In the genomic region with DNA sequence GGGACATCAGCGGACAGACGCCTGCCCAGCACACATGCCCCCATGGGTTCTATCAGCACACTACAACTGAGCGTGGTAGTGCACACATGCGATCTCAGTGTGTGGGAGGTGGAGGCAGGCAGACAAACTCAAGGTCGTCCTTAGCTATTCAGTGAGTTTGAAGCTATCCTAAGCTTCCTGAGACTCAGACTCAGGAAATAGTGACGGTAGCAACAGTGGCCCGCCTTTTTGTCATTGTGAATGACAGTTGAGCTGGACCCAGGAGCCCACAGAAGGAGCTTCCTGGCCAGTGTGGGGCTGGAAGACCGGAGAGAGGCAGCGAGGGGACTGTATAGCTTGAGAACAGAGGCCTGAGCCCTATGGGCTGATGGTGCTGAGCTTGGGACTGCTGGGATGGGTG, we compare ENCODE assay signal across 19 mouse cellular contexts. TPM values are rescaled to one million over a fixed set of nuclear protein-coding genes. Genes with fewer than 3 reads are reported as not detected.
DNase-seq lines count a peak whose midpoint lies in the region; ATAC-seq lines count a peak whose summit lies in the region.
"Had no signal": no experiment of that assay in that cellular context is flagged by ENCODE, and none has a peak within 500 bp of the region (broad histone marks: within the 10 kb centered on the region; RNA-seq: fewer than 3 reads in every experiment).

No protein-coding gene starts in this region.

- H3K36me3 ChIP-seq in heart, embryonic 11.5 days (ENCODE audit: control insufficient read depth, insufficient read depth, low read length), result no peaks in the 10 kb centered on the region
- no peaks in the 10 kb centered on the region for H3K36me3 ChIP-seq in heart, embryonic 12.5 days
- no peaks in the 10 kb centered on the region; the same call in 1 of the 2 replicates for H3K36me3 ChIP-seq in midbrain, embryonic 10.5 days
- H3K36me3 ChIP-seq in midbrain, embryonic 15.5 days (replicated peaks), result peaks cover 26% of the 10 kb centered on the region; the same call in 1 of the 2 replicates
- H3K36me3 ChIP-seq: embryonic facial prominence, embryonic 15.5 days; G1E; heart, embryonic 10.5 days; hindbrain, embryonic 10.5 days had no signal

- WGBS in heart, embryonic 11.5 days (ENCODE audit: insufficient replicate concordance), result 75% methylated on average over 9 of the region's 9 CpGs
- WGBS in heart, embryonic 12.5 days, result 79% methylated on average over 9 of the region's 9 CpGs
- 86% methylated on average over 9 of the region's 9 CpGs for WGBS in midbrain, embryonic 10.5 days
- 87% methylated on average over 9 of the region's 9 CpGs for WGBS in midbrain, embryonic 15.5 days

- no peak for DNase-seq in midbrain, embryonic 10.5 days (ENCODE audit: low spot score)
- peak; percentile 52 for DNase-seq in lung, postnatal 36 days
- no peak for DNase-seq in frontal cortex, postnatal 36 days (ENCODE audit: low spot score in 2 of 2)
- DNase-seq: adrenal gland, postnatal 14 days; cerebellum, adult 11-12 months; cerebellum, adult 9-11 months; cerebellum, postnatal 36 days; gastrocnemius, postnatal 10 days; heart, adult 18-20 months had no signal

- H3K4me2 ChIP-seq in heart, embryonic 11.5 days, result no peak overlapping the region
- no peak overlapping the region for H3K4me2 ChIP-seq in heart, embryonic 12.5 days
- no peak overlapping the region for H3K4me2 ChIP-seq in midbrain, embryonic 15.5 days
- H3K4me2 ChIP-seq: embryonic facial prominence, embryonic 15.5 days; forebrain, embryonic 15.5 days; hindbrain, embryonic 14.5 days had no signal

- H3K9me3 ChIP-seq in heart, embryonic 11.5 days (replicated peaks; ENCODE audit: control insufficient read depth, low read length), result no peaks in the 10 kb centered on the region
- H3K9me3 ChIP-seq in heart, embryonic 12.5 days (replicated peaks), result no peaks in the 10 kb centered on the region
- no peaks in the 10 kb centered on the region for H3K9me3 ChIP-seq in midbrain, embryonic 10.5 days (replicated peaks)
- H3K9me3 ChIP-seq in midbrain, embryonic 15.5 days, result no peaks in the 10 kb centered on the region
- H3K9me3 ChIP-seq: embryonic facial prominence, embryonic 15.5 days; forebrain, embryonic 15.5 days; G1E; heart, embryonic 10.5 days; hindbrain, embryonic 10.5 days had no signal

- H3K27ac ChIP-seq in heart, embryonic 11.5 days (ENCODE audit: low read depth, low read length), result no peak overlapping the region
- H3K27ac ChIP-seq in heart, embryonic 12.5 days (ENCODE audit: poor library complexity, severe bottlenecking), result no peak overlapping the region
- 0 out of 2 replicates have a peak overlapping the region, but pooled peaks have one; percentile 49 for H3K27ac ChIP-seq in midbrain, embryonic 10.5 days (replicated peaks)
- H3K27ac ChIP-seq in midbrain, embryonic 15.5 days, result no peak overlapping the region
- H3K27ac ChIP-seq: embryonic facial prominence, embryonic 15.5 days; forebrain, embryonic 15.5 days; heart, embryonic 10.5 days; hindbrain, embryonic 10.5 days; hindbrain, embryonic 14.5 days had no signal

- ATAC-seq in heart, embryonic 11.5 days (replicated peaks; ENCODE audit: insufficient number of reproducible peaks, low FRiP score, low TSS enrichment), result peak; percentile 56; the same call in 1 of the 2 replicates
- no peak for ATAC-seq in heart, embryonic 12.5 days (ENCODE audit: insufficient number of reproducible peaks, low FRiP score)
- no peak for ATAC-seq in midbrain, embryonic 15.5 days (replicated peaks)
- ATAC-seq: forebrain, embryonic 15.5 days had no signal

- no peak overlapping the region for H3K4me3 ChIP-seq in heart, embryonic 11.5 days (ENCODE audit: low read depth, low read length)
- no peak overlapping the region for H3K4me3 ChIP-seq in heart, embryonic 12.5 days
- no peak overlapping the region for H3K4me3 ChIP-seq in midbrain, embryonic 10.5 days
- H3K4me3 ChIP-seq in midbrain, embryonic 15.5 days, result no peak overlapping the region
- H3K4me3 ChIP-seq: embryonic facial prominence, embryonic 15.5 days; erythroblast, embryonic 14.5 days; forebrain, embryonic 15.5 days; heart, embryonic 10.5 days; hindbrain, embryonic 10.5 days had no signal

- no peak overlapping the region for H3K9ac ChIP-seq in heart, embryonic 11.5 days (ENCODE audit: low read depth, low read length)
- no peak overlapping the region for H3K9ac ChIP-seq in heart, embryonic 12.5 days
- H3K9ac ChIP-seq in midbrain, embryonic 15.5 days, result no peak overlapping the region
- H3K9ac ChIP-seq: embryonic facial prominence, embryonic 15.5 days; forebrain, embryonic 15.5 days; hindbrain, embryonic 14.5 days had no signal

- H3K4me1 ChIP-seq in heart, embryonic 11.5 days (ENCODE audit: control insufficient read depth, insufficient read depth, low read length), result no peaks in the 10 kb centered on the region
- H3K4me1 ChIP-seq in heart, embryonic 12.5 days (replicated peaks), result peaks cover 8% of the 10 kb centered on the region
- peaks cover 26% of the 10 kb centered on the region for H3K4me1 ChIP-seq in midbrain, embryonic 10.5 days
- H3K4me1 ChIP-seq in midbrain, embryonic 15.5 days, result peaks cover 4% of the 10 kb centered on the region; the same call in 1 of the 2 replicates

- H3K27me3 ChIP-seq in heart, embryonic 11.5 days (ENCODE audit: control insufficient read depth, insufficient read depth, low read length), result peaks cover 4% of the 10 kb centered on the region
- H3K27me3 ChIP-seq in heart, embryonic 12.5 days (replicated peaks), result peaks cover 26% of the 10 kb centered on the region; the same call in 1 of the 2 replicates
- no peaks in the 10 kb centered on the region for H3K27me3 ChIP-seq in midbrain, embryonic 10.5 days (ENCODE audit: low read depth, poor library complexity, severe bottlenecking)
- no peaks in the 10 kb centered on the region for H3K27me3 ChIP-seq in midbrain, embryonic 15.5 days (replicated peaks)
- H3K27me3 ChIP-seq: embryonic facial prominence, embryonic 15.5 days; forebrain, embryonic 15.5 days had no signal

RNA-seq across cellular contexts. Expression of a gene that starts 54.3 kb away (rescaled TPM):
- 1.5 and 1.6 TPM in 2 replicates for polyA plus RNA-seq in heart, embryonic 11.5 days (2014; fragmentation: Nextera tagmentation; extraction: Ambion mirVana)
- 0.26 and 0.52 TPM in 2 replicates for polyA plus RNA-seq in heart, embryonic 12.5 days (2016; fragmentation: Nextera tagmentation; extraction: Ambion mirVana)
- polyA plus RNA-seq in midbrain, embryonic 10.5 days (2016; fragmentation: Nextera tagmentation; extraction: Ambion mirVana), result 5.1 and 7.2 TPM in 2 replicates
- 44.6 and 44.9 TPM in 2 replicates for polyA plus RNA-seq in midbrain, embryonic 15.5 days (2015; fragmentation: Nextera tagmentation; extraction: Ambion mirVana)
